Mouse (Mus musculus) skeletal muscle tissue, adult 2 months (tissue): ENCODE results near the gene Samd4b.

Experiments
- DNase-seq: peaks from one replicate; pipeline ENCODE4 v3.0.0-alpha.2; 2012; ENCODE audit warnings: low read depth, low spot score

Samd4b gene

GRCm38 (mm10) chr7:28446446-28446845 is 151.5 kb downstream of the Samd4b start:
- DNase-seq: peak; percentile 31

GRCm38 (mm10) chr7:28444344-28444974 is 153.5 kb downstream of the Samd4b start:
- DNase-seq: no peak

- DNase-seq: peak; percentile 50
Measured at GRCm38 (mm10) chr7:28442688-28443087, 155.3 kb downstream of the Samd4b start.

- no peak for DNase-seq
Measured at GRCm38 (mm10) chr7:28441776-28442485, 156.0 kb downstream of the Samd4b start.

GRCm38 (mm10) chr7:28440739-28441138 is 157.2 kb downstream of the Samd4b start:
- peak; percentile 70 for DNase-seq

GRCm38 (mm10) chr7:28438771-28439170 is 159.2 kb downstream of the Samd4b start:
- DNase-seq: no peak

GRCm38 (mm10) chr7:28437964-28438363 is 160.0 kb downstream of the Samd4b start:
- DNase-seq: no peak

- DNase-seq: peak; percentile 83
Measured at GRCm38 (mm10) chr7:28436932-28437570, 160.9 kb downstream of the Samd4b start, which contains the start of gene Gmfg. Gene Gmfg (plus strand): TSS chr7:28437447.

GRCm38 (mm10) chr7:28436271-28436904 is 161.6 kb downstream of the Samd4b start:
- peak; percentile 100 for DNase-seq

GRCm38 (mm10) chr7:28435660-28436259 is 162.2 kb downstream of the Samd4b start:
- DNase-seq: no peak

- DNase-seq: no peak
Measured at GRCm38 (mm10) chr7:28432252-28432651, 165.7 kb downstream of the Samd4b start.

GRCm38 (mm10) chr7:28430512-28430911 is 167.4 kb downstream of the Samd4b start:
- no peak for DNase-seq

GRCm38 (mm10) chr7:28427738-28428137 is 170.2 kb downstream of the Samd4b start:
- no peak for DNase-seq

GRCm38 (mm10) chr7:28423018-28423417 is 174.9 kb downstream of the Samd4b start:
- no peak for DNase-seq

GRCm38 (mm10) chr7:28419416-28419815 is 178.5 kb downstream of the Samd4b start:
- peak; percentile 35 for DNase-seq

- DNase-seq: peak; percentile 87
Measured at GRCm38 (mm10) chr7:28418096-28418670, 179.8 kb downstream of the Samd4b start.

- DNase-seq: no peak
Measured at GRCm38 (mm10) chr7:28417368-28417767, 180.6 kb downstream of the Samd4b start.

- no peak for DNase-seq
Measured at GRCm38 (mm10) chr7:28412826-28413225, 185.1 kb downstream of the Samd4b start.

- DNase-seq: peak; percentile 86
Measured at GRCm38 (mm10) chr7:28410841-28411475, 187.0 kb downstream of the Samd4b start.

- no peak for DNase-seq
Measured at GRCm38 (mm10) chr7:28401942-28402341, 196.0 kb downstream of the Samd4b start.

GRCm38 (mm10) chr7:28401030-28401429 is 196.9 kb downstream of the Samd4b start:
- DNase-seq: no peak
